Mouse (Mus musculus) mature B cell (primary cell): Measurements from ENCODE around the gene Cilp2.

Experiments used
- in situ Hi-C: fragments of 300-500 bp; cut with MboI; formaldehyde crosslinking; loops from 2 replicates; pipeline ENCODE4 v1.14.3; 2019

Cilp2 gene

DNA sequence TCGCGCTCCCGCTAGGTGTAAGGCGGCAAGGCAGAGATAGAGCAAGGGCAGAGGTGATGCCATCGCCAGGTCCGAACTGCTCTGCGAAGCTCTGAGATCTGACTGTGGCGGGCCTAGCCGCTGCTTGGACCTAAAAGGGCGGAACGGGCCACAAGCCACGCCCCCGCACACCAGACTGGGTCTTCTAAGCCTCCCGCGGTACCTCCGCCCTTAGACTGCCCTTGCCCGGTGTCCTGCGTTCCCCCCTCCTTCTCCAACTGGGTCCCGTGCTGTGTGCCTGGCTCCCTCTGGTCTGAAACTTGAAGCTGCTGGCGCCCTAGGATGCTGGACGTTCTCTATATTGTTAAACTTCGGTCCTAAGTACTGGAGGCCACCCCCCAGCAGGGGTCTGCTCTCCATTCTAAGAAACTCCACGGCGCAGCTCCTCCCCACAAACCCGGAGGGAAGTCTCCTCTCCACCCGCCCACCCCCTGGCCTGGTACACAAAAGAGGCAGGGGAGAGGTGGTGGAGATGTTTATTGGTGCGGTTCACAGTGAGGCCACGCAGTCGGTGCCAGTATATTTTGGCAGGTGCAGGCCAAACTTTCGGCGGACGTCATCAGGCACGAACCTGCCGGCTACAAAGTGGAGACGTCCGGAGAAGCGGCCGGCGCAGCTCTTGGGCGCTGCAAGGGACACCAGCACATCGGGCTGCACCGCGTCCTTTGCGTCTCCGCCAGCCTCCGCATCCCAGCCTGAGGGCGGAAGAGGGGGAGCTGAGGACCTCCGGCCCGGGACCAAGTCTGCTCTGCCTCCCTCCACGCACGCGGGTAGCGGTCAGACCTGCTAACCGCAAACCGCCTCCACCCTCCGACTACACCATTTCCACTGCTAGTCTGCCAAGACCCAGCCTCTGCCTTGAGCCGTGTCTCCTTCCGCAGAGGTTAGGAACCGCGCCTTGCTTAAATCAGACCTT lies at the start of gene Cilp2:
Cilp2 (minus strand) TSS at position 399 of the 955 bp plus-strand sequence.
- in situ Hi-C loops, result no loop called here

DNA sequence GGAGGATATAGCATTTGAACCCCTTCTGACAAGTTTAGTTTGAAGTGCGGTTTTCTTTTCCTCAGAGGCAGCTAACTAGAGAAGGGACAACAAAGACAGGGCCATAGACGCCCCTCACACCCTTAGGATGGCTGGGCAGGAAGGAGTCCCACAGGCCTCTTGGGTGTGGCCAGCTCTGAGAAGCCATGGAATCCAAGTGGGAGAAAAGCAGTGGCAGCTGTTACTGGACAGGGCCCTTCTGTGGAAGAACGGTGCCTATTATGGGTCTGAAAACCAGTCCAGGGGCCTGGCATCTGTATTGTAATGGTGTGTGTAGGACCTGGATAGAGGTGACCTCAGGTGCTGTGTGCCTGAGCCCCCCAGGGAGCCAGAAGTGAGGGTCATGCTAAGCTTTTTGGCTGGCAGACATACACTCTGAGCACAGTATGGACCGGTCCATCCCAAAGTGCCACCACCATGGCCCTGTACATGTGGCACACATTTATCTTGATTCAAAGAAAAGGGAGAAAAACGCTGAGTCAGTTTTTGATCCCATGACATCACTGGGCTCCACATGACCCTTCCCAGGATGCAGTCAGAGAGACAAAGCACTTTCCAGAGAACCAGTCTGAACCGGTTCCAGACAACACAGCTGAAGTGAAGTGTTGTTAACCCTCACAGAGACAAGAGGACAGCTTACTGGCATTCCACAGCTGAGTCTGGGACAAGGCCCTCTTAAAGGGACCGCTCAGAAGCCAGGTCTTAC lies 48.7 kb upstream of the Cilp2 start:
- in situ Hi-C loops, result no loop called here

DNA sequence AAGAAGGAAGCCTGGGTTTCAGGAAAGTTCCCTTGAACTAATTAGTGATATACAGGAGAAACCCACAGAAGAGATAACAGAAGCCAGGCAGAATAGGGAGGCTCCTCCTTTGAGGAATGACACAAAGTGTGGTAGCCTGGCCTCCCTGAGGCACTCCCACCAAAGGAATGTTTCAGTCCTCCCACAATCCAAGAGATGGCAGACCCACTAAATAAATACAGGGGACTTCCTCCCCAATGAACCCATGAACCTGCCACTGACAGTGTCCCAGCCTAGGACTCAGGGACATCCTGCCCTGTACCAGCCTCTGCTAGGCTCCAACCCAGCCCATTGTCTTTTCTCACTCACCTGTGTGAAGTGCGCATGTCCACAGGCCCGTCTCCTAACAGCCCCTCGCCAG lies 47.9 kb upstream of the Cilp2 start:
- in situ Hi-C loops, result no loop called here

DNA sequence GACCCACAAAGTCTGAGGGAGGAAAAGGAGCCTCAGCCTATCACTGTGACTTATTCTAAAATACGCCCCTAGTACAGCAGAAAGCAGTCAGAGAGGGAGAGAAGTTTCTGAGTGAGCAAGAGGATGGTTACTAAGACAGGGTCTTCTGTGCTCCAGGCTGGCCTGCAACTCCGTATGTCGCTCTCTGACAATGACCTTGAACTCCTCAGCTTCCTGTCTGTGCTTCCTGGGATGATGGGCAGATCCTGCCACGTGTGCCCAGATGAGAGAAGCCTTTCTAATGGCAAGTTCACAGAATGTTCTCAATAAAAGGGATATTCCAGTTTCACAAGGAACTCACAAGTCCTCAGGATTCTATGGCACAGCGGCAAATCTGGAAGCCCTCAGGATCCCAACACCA lies 47.1 kb upstream of the Cilp2 start:
- in situ Hi-C loops, result no loop called here

DNA sequence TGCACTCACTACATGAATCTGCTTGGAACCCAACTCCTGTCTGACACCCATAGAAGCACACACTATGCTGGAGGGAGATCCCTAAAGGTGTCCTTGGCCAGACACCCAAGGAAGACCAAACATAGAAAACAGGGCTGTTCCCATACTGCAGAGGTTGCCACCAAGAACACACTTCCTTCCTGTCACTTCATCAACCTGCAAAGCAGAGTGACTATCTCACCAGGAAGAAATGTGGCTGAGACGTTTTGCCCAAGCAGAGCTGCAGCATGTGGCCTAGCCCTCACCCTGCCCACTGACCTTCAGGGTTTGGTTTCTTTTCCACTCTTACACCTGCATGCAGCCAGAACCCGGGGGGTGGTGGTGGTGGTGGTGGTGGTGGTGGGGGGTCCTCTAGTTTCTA lies 46.3 kb upstream of the Cilp2 start:
- in situ Hi-C loops, result no loop called here

DNA sequence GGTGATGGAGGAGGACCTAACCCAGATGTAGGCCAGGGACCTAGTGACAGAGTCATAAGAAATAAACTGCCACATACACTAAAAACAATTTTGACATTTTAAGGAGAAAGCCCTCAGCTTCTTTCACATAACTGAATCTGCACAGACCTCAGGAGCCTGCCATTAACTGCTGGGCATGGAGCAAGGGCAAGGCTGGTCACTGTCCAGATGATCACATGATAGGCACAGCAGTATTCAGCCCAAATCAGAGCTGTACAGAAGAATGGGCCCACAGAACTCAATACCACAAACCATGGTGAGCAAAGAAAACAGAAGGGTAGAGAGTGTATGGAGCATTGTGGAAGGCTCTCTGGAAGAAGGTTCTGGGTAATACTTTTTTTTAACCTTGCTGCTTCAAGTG lies 39.4 kb upstream of the Cilp2 start:
- in situ Hi-C loops, result loop anchor here (10.0 kb wide), 1 partner anchor 238 kb away; no protein-coding TSS in a partner anchor

DNA sequence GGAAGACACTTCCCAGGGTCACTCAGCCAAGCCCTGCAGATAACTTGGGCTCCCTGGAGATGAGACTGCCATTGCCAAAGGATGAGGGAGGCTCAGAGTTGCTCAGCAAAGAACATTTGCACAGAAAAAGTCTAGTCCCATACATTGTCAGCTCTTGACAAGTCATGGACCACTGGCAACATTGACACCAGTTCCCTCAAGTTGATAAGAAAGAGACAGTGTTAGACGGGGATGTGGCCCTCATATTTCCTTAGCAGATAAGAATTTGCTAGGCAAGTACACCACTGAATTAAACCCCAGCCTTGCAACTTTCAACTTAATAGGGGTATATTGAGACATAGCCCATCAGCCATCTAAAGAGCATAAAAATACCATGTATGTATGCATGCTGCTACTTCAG lies 36.5 kb upstream of the Cilp2 start:
- in situ Hi-C loops, result loop anchor here (10.0 kb wide), 1 partner anchor 241 kb away; no protein-coding TSS in a partner anchor

DNA sequence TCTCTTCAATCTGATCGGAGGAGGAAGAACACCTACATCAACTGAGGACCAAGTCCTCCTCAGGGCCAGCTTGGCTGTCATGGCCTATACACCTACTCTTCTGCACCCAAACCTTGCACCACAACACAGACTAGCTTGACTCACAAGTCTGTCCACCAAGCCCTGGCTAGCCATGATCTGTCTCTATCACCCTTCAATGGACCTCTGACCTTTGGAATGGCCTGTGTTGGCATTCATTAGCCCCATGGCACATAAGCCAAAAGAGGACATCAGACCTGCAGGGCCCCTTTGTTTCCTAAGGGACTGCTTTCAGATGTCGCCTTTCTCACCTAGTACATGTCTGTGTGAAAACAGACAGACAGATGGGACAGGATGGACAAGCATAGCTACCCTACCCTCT lies 33.7 kb upstream of the Cilp2 start:
- in situ Hi-C loops, result loop anchor here (10.0 kb wide), 1 partner anchor 244 kb away; no protein-coding TSS in a partner anchor

DNA sequence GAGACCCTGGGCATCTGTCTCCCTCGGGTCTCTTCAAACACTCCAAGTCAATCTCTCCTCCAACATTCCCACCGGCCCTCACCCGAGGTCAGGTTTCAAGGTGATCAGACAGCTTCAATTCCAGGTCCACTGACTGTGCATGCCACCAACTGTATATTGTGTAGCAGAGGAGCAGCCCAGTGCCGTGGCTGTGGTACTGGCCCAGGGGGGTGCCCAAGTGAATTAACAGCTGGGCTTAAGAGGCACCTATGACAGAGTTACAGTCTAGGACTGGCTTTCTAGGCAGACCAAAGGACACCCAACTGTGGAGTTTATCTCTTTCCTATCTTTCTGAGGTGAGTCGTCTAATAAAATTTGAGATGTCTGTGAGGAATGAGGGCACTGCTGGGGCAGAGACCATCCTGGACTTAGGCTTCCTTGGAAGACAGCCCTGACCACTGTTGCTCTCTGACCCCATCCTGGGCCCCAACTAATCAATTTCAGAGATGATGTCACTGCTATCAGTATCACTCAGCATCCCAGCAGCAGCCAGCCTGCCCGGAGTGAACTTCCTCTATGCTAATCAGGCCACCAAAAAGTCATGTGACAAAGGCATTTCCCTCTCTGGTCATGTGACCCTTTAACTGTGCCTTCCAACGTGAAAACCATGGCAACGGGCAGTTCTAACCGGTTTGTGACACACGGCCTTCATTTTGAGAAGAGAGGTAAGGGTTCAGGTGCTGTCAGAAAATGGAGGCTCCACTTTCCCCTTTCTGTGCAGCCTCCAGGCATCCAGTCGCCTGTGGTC lies 32.6 kb upstream of the Cilp2 start:
- in situ Hi-C loops, result loop anchor here (10.0 kb wide), 1 partner anchor 245 kb away; no protein-coding TSS in a partner anchor

DNA sequence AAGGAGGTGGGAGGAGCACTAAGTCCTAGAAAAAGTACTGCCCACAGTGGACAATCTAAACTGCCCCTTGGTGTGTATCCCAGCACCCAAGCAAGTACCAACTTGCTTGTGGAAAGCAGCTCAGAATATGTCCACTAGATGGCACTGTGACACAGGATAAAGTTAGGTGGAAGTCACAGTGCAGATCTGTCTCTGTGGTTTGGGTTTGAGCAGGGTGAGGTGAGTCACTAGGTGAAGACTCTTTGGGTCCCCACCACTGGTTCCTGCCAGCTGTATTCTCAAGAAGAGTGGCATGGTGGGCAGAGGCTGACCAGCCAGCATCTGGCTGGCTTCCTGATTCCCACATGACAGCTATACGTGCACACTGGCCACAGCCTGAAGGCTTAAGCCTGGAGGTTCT lies 31.5 kb upstream of the Cilp2 start:
- in situ Hi-C loops, result no loop called here

DNA sequence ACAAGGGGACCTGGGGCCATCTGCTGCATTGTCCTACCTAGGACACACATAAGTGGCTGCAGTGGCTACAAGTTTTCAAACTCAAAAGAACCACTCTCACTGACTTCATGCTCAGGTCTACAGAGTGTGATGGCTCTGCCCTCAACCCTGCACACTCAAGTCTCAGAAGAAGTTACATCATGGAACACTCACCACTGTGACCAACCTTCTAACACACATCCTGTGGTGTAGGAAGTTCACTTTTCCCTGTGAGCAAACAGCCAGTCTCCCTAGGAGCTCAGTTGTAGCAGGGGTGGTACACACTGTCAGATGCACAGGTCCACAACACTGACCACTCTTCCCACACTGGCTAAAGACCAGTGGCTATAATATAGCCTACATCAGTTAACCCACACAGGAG lies 31.0 kb upstream of the Cilp2 start:
- in situ Hi-C loops, result no loop called here

DNA sequence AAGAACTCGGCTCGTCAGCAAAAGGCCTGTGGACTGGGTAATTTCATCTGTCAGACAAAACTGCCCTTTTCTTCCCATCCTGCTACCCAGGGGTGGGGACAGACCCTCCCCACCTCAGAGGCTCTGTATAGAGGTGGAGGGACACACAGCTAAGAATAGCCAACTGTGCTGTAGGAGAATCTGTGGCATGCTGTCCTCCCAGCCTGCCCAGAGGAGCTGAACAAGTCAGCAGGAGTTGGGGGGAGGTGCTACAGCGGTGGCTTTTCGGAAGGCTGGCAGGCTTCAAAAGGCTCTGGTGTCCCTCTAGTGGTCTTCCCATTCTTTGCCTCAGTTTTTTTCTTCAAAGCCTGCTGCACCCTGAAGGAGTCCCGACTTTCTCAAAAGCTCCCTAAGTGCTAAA lies 28.3 kb upstream of the Cilp2 start:
- in situ Hi-C loops, result no loop called here

DNA sequence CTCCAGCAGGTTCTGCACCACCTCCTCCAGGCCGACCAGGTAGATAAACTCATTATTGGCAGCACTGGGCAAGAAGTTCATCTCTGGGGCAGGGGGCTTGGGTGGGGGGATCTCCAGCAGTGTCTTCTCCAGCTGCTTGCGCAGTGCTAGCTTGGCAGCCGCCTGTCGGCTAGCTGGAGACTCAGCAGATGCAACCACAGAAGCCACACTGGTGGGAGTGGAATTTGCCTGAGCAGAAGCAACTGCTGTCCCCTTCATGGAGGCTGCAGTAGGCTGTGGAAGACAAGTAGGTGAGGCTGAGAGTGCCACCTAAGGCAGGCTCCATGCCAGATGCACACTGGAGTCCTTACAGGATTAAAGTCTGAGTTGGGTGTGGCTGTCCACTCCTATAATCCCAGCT lies 27.0 kb upstream of the Cilp2 start:
- in situ Hi-C loops, result no loop called here

DNA sequence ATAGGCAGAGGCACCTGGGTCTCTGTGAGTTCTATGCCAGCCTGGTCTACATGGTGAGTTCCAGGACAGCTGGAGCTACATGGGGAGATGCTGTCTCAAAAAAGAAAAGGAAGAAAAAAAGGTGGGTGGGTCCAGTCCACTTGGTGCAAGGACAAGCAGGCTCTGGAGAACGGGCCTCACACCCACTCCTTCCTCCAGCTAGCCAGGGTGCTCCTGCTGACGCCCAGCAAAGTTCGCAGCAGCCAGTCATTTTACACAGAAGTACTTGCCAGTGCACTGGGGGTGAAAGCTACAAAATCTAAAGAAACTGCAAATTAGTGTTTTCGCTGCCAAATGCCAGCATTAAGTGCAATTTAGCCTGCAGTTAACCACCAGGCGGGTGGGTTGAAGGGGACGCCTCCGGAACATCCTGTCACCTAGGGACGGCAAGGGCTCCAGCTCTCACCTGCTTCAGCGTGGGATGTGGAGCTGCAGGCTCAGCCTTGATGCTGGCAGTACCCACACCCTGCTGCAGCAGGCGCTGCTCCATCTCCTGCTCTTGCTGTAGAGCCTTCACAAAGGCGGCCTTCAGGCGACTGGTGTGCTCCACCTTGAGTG lies 25.1 kb upstream of the Cilp2 start:
- in situ Hi-C loops, result no loop called here

DNA sequence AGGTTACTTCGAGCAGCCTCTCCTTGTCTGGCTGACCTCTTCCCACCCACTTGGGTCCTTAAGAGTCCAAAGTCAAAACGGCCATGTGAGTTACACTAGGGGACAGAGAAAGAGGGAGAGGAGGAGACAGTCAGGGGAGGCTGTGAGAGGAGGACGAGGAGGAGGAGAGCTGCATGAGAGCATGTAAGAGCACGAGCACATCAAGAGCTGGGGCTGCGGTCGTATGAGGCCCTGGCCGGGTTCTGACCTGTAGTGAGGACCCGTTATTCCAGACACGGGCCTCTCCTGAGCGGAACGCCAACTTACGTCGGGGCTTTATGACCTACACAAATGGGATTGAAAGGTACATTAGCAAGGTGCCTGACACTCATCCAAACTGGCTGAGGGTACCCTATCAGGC lies 24.4 kb upstream of the Cilp2 start:
- in situ Hi-C loops, result no loop called here

DNA sequence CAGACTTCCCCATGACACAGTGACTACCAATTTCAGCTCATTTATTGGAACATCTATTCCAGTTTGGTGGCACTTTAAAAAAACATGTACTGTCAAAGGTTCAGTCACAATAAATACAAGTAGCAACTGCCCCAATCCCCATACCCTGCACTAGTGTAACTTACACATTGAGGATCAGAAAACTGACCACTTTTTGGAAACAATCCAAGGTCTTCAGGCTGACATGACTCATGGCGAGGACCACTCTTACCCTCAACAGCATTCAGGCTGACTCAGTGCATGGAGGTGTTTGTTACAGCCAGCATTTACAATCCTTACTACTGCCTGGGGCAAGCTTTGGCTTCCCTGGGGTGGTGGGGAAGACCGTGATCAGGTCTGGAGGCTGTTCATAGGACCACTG lies 19.6 kb upstream of the Cilp2 start:
- in situ Hi-C loops, result no loop called here

DNA sequence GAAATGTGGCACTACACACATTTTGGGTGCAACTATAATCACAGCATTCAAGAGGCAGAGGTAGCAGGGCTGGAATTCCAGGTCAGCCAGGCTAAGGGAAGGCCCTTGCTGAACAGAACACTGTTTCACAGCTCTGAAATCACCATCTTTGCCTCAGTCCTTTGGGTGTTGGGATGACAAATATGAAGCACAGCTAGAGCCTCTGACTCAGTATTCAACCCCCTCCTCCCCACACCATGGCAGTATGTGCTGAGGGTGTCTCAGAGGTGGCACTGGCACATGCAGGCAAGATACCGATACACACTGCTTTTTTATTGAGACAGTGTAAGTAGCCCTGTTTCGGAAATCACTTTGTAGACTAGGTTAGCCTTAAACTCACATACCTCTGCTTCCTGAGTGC lies 18.8 kb upstream of the Cilp2 start:
- in situ Hi-C loops, result no loop called here

DNA sequence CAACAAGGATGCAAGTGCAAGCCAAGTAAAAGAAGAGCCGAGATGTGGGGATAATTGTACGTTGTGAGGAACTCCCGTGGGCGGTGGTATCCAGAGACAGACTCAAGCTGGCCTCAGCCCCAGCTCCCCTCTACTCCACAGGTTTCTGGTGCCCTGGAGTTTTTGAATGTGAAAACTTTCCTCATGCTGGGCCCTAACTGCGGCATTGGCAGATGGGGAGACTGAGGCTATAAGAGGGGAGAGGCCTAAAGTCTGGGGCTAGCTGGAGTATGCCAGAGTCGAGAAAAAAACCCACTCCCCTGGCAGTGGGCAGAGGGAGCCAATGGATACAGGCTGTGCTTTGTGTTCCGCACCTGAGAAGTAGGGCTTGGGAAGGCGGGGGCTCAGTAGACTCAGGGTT lies 16.6 kb upstream of the Cilp2 start:
- in situ Hi-C loops, result no loop called here

DNA sequence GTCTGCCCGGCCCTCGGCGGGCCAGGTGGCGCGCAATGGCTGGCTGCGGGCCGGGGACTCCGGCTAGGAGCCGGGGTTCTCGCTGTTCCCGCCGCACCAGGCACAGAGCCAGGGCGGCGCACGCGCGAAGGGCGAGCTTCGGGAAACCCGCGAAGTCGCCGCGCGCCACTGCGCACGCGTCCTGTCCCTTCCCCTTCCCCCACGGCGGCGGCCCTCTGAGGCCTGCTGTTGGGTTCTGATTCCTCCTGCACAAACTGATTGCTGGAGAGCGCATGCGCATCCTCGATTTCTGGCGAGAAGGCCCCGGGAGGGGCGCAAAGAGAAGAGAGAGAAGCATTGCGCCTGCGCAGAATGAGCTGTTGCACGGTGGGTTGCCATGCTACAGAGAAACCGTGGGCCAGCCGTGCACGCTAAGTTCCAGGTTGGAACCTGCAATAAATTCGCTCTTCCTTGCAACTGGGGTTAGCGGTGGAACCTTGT lies 15.6 kb upstream of the Cilp2 start:
- in situ Hi-C loops, result no loop called here

DNA sequence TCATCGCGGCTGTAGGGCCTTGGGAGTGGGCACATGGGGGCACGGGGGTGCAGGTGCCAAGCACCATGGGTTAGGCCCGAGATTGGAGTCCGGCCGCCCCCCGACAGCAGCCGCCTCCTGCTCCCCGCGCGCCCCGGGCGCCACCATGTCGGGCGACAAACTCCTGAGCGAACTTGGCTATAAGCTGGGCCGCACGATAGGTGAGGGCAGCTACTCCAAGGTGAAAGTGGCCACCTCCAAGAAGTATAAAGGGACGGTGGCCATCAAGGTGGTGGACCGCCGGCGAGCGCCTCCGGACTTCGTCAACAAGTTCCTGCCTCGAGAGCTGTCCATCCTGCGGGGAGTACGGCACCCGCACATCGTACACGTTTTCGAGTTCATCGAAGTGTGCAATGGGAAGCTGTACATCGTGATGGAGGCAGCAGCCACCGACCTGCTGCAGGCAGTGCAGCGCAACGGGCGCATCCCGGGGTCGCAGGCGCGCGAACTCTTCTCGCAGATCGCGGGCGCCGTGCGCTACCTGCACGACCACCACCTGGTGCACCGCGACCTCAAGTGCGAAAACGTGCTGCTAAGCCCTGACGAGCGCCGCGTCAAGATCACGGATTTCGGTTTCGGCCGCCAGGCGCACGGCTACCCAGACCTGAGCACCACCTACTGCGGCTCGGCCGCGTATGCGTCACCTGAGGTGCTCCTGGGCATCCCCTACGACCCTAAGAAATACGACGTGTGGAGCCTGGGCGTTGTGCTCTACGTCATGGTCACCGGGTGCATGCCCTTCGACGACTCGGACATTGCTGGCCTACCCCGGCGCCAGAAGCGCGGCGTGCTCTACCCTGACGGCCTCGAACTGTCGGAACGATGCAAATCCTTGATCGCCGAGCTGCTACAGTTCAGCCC lies 14.9 kb upstream of the Cilp2 start, which contains the start of the genes Tssk6, Ndufa13 and Yjefn3:
Tssk6 (plus strand) TSS at position 22 of the 900 bp plus-strand sequence.
Ndufa13 (minus strand) TSS at position 396 of the 900 bp plus-strand sequence.
Yjefn3 (minus strand) TSS at position 550 of the 900 bp plus-strand sequence.
- in situ Hi-C loops, result no loop called here
